Mouse (Mus musculus) megakaryocyte, embryonic 14.5 days (primary cell): ENCODE results near the gene Krt78.

ENCODE experiments used
- FLI1 ChIP-seq: IDR thresholded peaks from 2 replicates; pipeline ENCODE4 v1.6.1; 2012; ENCODE audit warnings: low read length, inconsistent platforms, mixed read lengths
- GATA1 ChIP-seq: IDR thresholded peaks from 3 replicates; pipeline ENCODE4 v1.6.1; 2012; ENCODE audit warnings: mixed read lengths, low read length, inconsistent platforms, borderline replicate concordance

DNA sequence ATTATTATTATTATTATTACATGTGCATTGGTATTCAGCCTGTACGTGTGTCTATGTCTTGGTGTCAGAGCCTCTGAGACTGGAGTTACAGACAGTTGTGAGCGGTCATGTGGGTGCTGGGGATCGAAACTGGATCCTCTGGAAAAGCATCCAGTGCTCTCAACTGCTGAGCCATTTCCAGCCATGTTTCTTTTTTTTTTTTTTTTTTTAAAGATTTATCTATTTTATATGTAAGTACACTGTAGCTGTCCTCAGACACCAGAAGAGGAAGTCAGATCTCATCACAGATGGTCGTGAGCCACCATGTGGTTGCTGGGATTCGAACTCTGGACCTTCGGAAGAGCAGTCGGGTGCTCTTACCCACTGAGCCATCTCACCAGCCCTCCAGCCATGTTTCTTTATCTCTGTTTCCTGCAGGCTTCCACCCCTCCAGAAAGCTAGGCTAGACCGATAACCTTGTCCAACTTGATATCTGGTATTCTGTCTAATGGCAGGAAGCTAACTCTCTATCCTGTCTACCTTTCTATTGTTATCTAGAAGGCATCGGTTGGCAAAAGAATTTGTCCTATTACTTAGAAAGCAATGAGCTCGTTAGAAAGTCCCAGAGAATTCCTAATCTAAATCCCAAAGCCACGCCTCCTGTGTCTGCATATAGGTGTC is 45.7 kb upstream of the Krt78 start:
- TF ChIP-seq GATA1 (no peak), FLI1 (no peak)
